Comparison of ENCODE assay signal across 35 mouse cellular contexts in the genomic region with DNA sequence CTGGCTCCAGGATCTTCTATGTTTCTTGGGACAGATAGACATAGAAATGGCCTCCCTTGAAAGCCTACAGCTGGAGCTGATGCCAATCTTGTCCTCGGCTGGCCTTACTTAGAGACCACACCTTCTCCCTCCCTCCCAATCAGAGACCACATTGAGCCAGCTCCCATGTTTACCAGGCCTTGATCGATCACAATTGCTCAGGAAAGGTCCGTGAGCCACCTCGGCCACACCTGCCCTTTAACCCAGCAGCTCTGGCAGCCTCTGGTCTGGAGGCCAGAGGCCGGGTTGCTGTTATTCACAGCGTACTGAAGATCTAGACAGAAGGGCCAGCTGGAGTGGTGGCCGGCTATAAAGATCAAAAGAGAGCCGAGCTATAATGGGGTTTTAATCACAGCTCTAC. TPM values are rescaled to one million over a fixed set of nuclear protein-coding genes. Genes with fewer than 3 reads are reported as not detected.
DNase-seq lines count a peak whose midpoint lies in the region; ATAC-seq lines count a peak whose summit lies in the region.
"Had no signal": no experiment of that assay in that cellular context is flagged by ENCODE, and none has a peak within 500 bp of the region (broad histone marks: within the 10 kb centered on the region; RNA-seq: fewer than 3 reads in every experiment).

No protein-coding gene starts in this region.

- no peaks in the 10 kb centered on the region; the same call in 1 of the 2 replicates for H3K9me3 ChIP-seq in limb, embryonic 11.5 days (ENCODE audit: control insufficient read depth, low read length)
- no peaks in the 10 kb centered on the region for H3K9me3 ChIP-seq in liver, embryonic 13.5 days (replicated peaks)
- no peaks in the 10 kb centered on the region for H3K9me3 ChIP-seq in forebrain, embryonic 15.5 days
- H3K9me3 ChIP-seq: embryonic facial prominence, embryonic 12.5 days; hindbrain, embryonic 13.5 days; lung, embryonic 15.5 days; megakaryocyte, embryonic 14.5 days; midbrain, embryonic 12.5 days; neural tube, embryonic 12.5 days had no signal

- no peak overlapping the region for H3K27ac ChIP-seq in limb, embryonic 11.5 days (replicated peaks; ENCODE audit: low read depth, low read length)
- no peak overlapping the region; the same call in 1 of the 2 replicates for H3K27ac ChIP-seq in liver, embryonic 13.5 days
- H3K27ac ChIP-seq in forebrain, embryonic 15.5 days (replicated peaks): no peak overlapping the region
- H3K27ac ChIP-seq: embryonic facial prominence, embryonic 12.5 days; gastrocnemius, adult 2 months; hindbrain, embryonic 13.5 days; kidney, postnatal 0 days; left cerebral cortex, adult 2 months; lung, embryonic 15.5 days; midbrain, embryonic 12.5 days; neural tube, embryonic 12.5 days; stomach, postnatal 0 days had no signal

- peak; percentile 21 for DNase-seq in adipocyte (ENCODE audit: low spot score)
- DNase-seq in embryo, embryonic 10.5 days (ENCODE audit: low spot score): peak; percentile 35
- DNase-seq in limb, embryonic 11.5 days (ENCODE audit: low spot score): peak; percentile 49
- DNase-seq in liver, embryonic 13.5 days: no peak
- no peak for DNase-seq in lung, postnatal 14 days
- no peak for DNase-seq in Muller cell, postnatal 12 days (ENCODE audit: inconsistent ontology term)
- DNase-seq in layer of hippocampus, adult 9-11 months: no peak
- DNase-seq: adrenal gland, adult 2 months; cerebellum, adult 11 months; cerebellum, adult 9-10 months; gastrocnemius, adult 2 months; gastrocnemius, postnatal 36 days; heart, adult 18-20 months; heart, postnatal 36 days; kidney, adult 8-10 months; kidney, postnatal 4 days; lung, postnatal 4 days; right cerebral cortex, postnatal 4 days; thymus, adult 18-20 months; thymus, postnatal 4 days had no signal

- no peaks in the 10 kb centered on the region for H3K27me3 ChIP-seq in limb, embryonic 11.5 days (ENCODE audit: control insufficient read depth, insufficient read depth, low read length)
- 0 out of 2 replicates have a peak, but pooled peaks cover 4% of the 10 kb centered on the region for H3K27me3 ChIP-seq in liver, embryonic 13.5 days
- H3K27me3 ChIP-seq in forebrain, embryonic 15.5 days: 0 out of 2 replicates have a peak, but pooled peaks cover 4% of the 10 kb centered on the region
- H3K27me3 ChIP-seq: lung, embryonic 15.5 days; midbrain, embryonic 12.5 days; neural tube, embryonic 12.5 days had no signal

- no peak for ATAC-seq in limb, embryonic 11.5 days (ENCODE audit: insufficient number of reproducible peaks, low FRiP score, low TSS enrichment, low read depth)
- peak; percentile 70 for ATAC-seq in liver, embryonic 13.5 days (ENCODE audit: low read depth)
- ATAC-seq in forebrain, embryonic 15.5 days (replicated peaks): no peak
- ATAC-seq: CD4-positive, CD25-positive, alpha-beta regulatory T cell, adult 4 months; intestine, embryonic 16.5 days had no signal

- no peak overlapping the region for H3K4me2 ChIP-seq in limb, embryonic 11.5 days (ENCODE audit: low read depth, severe bottlenecking)
- no peak overlapping the region for H3K4me2 ChIP-seq in liver, embryonic 13.5 days
- H3K4me2 ChIP-seq in forebrain, embryonic 15.5 days (replicated peaks): no peak overlapping the region
- H3K4me2 ChIP-seq: embryonic facial prominence, embryonic 12.5 days; heart, embryonic 11.5 days; hindbrain, embryonic 13.5 days; lung, embryonic 15.5 days; midbrain, embryonic 12.5 days; neural tube, embryonic 12.5 days had no signal

- no peak overlapping the region for H3K9ac ChIP-seq in limb, embryonic 11.5 days (ENCODE audit: low read length)
- no peak overlapping the region for H3K9ac ChIP-seq in liver, embryonic 13.5 days
- H3K9ac ChIP-seq in forebrain, embryonic 15.5 days (replicated peaks): no peak overlapping the region
- H3K9ac ChIP-seq: embryonic facial prominence, embryonic 12.5 days; hindbrain, embryonic 13.5 days; lung, embryonic 15.5 days; midbrain, embryonic 12.5 days; neural tube, embryonic 12.5 days had no signal

- peaks cover 5% of the 10 kb centered on the region; the same call in 1 of the 2 replicates for H3K4me1 ChIP-seq in limb, embryonic 11.5 days (ENCODE audit: control insufficient read depth, insufficient read depth, low read length)
- peaks cover 4% of the 10 kb centered on the region for H3K4me1 ChIP-seq in liver, embryonic 13.5 days (replicated peaks)
- H3K4me1 ChIP-seq in forebrain, embryonic 15.5 days: 0 out of 2 replicates have a peak, but pooled peaks cover 5% of the 10 kb centered on the region

- H3K36me3 ChIP-seq in limb, embryonic 11.5 days (ENCODE audit: control insufficient read depth, insufficient read depth, low read length): no peaks in the 10 kb centered on the region
- no peaks in the 10 kb centered on the region for H3K36me3 ChIP-seq in liver, embryonic 13.5 days
- no peaks in the 10 kb centered on the region for H3K36me3 ChIP-seq in forebrain, embryonic 15.5 days
- H3K36me3 ChIP-seq: embryonic facial prominence, embryonic 12.5 days; hindbrain, embryonic 13.5 days; lung, embryonic 15.5 days; midbrain, embryonic 12.5 days; neural tube, embryonic 12.5 days had no signal

- no peak overlapping the region for H3K4me3 ChIP-seq in limb, embryonic 11.5 days (ENCODE audit: low read depth, low read length)
- H3K4me3 ChIP-seq in liver, embryonic 13.5 days (replicated peaks): no peak overlapping the region
- no peak overlapping the region for H3K4me3 ChIP-seq in forebrain, embryonic 15.5 days
- H3K4me3 ChIP-seq: embryonic facial prominence, embryonic 12.5 days; gastrocnemius, adult 2 months; hindbrain, embryonic 13.5 days; left cerebral cortex, adult 2 months; lung, embryonic 15.5 days; midbrain, embryonic 12.5 days; myocyte; neural tube, embryonic 12.5 days had no signal

- WGBS in limb, embryonic 11.5 days: 8% methylated on average over 8 of the region's 8 CpGs
- WGBS in liver, embryonic 13.5 days (ENCODE audit: insufficient replicate concordance): 50% methylated on average over 8 of the region's 8 CpGs
- WGBS in forebrain, embryonic 15.5 days: 42% methylated on average over 8 of the region's 8 CpGs

RNA-seq across cellular contexts. Expression of a gene that starts 3.6 kb away (rescaled TPM):
- 0.53 TPM in 1 of 2 replicates, not detected in the other for polyA plus RNA-seq in limb, embryonic 11.5 days (2014; fragmentation: Nextera tagmentation; extraction: Ambion mirVana)
- 1.1 and 1.4 TPM in 2 replicates for polyA plus RNA-seq in liver, embryonic 13.5 days (2015; fragmentation: Nextera tagmentation; extraction: Ambion mirVana)
- 0.47 and 0.49 TPM in 2 replicates for polyA plus RNA-seq in forebrain, embryonic 15.5 days (2015; fragmentation: Nextera tagmentation; extraction: Ambion mirVana)
- polyA plus RNA-seq: CD4-positive, CD25-positive, alpha-beta regulatory T cell, adult 4 months; embryonic facial prominence, embryonic 12.5 days; heart, embryonic 16.5 days; lung, embryonic 15.5 days; myocyte had no signal

RNA-seq across cellular contexts. Expression of a gene that starts 46.4 kb away (rescaled TPM):
- 0.81 and 1.3 TPM in 2 replicates for polyA plus RNA-seq in limb, embryonic 11.5 days (2014; fragmentation: Nextera tagmentation; extraction: Ambion mirVana)
- 18.6 and 21.2 TPM in 2 replicates for polyA plus RNA-seq in liver, embryonic 13.5 days (2015; fragmentation: Nextera tagmentation; extraction: Ambion mirVana)
- polyA plus RNA-seq in forebrain, embryonic 15.5 days (2015; fragmentation: Nextera tagmentation; extraction: Ambion mirVana): 16.4 and 18.6 TPM in 2 replicates

Comparison
In these comparisons a context has a peak if more than half of its experiments do, and no peak if none do; other contexts are left out.
1. DNase-seq: peak in adipocyte (single experiment), embryo, embryonic 10.5 days (single experiment) and limb, embryonic 11.5 days (single experiment); none in liver, embryonic 13.5 days (single experiment), lung, postnatal 14 days (single experiment), Muller cell, postnatal 12 days (single experiment) and layer of hippocampus, adult 9-11 months (single experiment).